Mouse (Mus musculus): ENCODE data around the gene Trmt44.
A peak's percentile ranks its signal among the peaks of the same experiment; 100 is the strongest.

DNA sequence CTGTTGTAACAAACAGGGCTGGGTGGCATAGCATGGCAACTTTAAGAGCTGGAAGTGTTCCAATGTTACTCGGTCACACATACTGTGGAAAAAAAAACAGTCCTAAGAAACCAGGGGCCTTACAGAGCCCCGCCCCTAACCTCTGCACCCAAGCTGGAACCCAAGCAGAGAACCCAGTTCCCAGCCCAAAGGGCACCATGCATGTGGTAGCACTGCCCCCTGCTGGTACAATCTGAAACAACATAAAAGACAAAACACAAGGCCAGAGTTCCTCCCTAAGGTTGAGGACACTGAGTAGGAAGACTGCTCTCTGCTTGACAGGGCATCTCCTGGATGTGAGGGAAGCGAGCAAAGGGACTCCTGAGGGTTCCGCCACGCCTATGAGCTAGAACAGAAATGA, 64.3 kb downstream of the Trmt44 start:
- peak; percentile 91 for TF ChIP-seq CTCF (IDR thresholded peaks at IDR 0.05; ENCODE audit: borderline replicate concordance, extremely low read depth, insufficient read depth, insufficient read length)
- TF ChIP-seq POLR2A (IDR thresholded peaks at IDR 0.05; ENCODE audit: borderline replicate concordance, extremely low read depth, insufficient read depth, insufficient read length, poor library complexity, severe bottlenecking) = no peak

Measured in brain, embryonic 14.5 days (tissue).